Mouse (Mus musculus): Measurements from ENCODE around the gene Lyrm7. TPM values are rescaled to one million over a fixed set of nuclear protein-coding genes. Genes with fewer than 3 reads are reported as not detected.

Gene Lyrm7
- polyA plus RNA-seq, 1 experiment from 2014 or later, result 7.7 TPM

DNA sequence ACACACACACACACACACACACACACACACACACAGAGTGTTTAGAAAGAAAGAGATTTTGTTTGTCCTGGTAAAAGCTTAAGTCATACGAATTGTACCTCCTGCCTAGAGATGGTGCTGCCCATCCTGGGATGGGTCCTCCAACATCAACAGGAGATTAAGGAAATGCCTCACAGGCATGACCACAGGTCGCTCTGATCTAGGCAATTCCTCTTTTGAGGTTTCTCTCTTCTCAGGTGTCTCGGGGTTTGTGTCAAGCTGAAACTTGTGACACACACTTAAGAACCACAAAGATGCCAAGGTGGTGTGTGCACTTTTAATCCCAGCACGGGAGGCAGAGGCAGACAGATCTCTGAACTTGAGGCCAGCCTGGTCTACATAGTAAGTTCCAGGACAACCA is 52.5 kb downstream of the Lyrm7 start:
- H3K4me1 ChIP-seq (replicated peaks; ENCODE audit: insufficient read depth, low read length), result no peaks in the 10 kb centered on the region
- DNase-seq (ENCODE audit: low spot score) (no peak), ATAC-seq (replicated peaks; ENCODE audit: low FRiP score, low read depth) (no peak)
- H3K27me3 ChIP-seq (ENCODE audit: insufficient read depth, low read length), result no peaks in the 10 kb centered on the region
- no peak overlapping the region for H3K27ac ChIP-seq
- WGBS, result 82% methylated on average over 4 of the region's 4 CpGs
- H3K4me3 ChIP-seq (replicated peaks; ENCODE audit: low read depth, low read length), result no peak overlapping the region
- no peak for TF ChIP-seq CTCF (IDR thresholded peaks at IDR 0.05; ENCODE audit: low read depth)
- H3K36me3 ChIP-seq (ENCODE audit: insufficient read depth, low read length), result no peaks in the 10 kb centered on the region
- H3K4me2 ChIP-seq (ENCODE audit: low read length), result no peak overlapping the region
- H3K9me3 ChIP-seq (replicated peaks; ENCODE audit: low read length), result no peaks in the 10 kb centered on the region
- no peak overlapping the region for H3K9ac ChIP-seq (ENCODE audit: low read depth, low read length)

GRCm38 (mm10) chr11:54807669-54808068 is 53.0 kb downstream of the Lyrm7 start:
- no peak overlapping the region for H3K27ac ChIP-seq
- H3K9ac ChIP-seq (ENCODE audit: low read depth, low read length), result no peak overlapping the region
- H3K9me3 ChIP-seq (replicated peaks; ENCODE audit: low read length), result no peaks in the 10 kb centered on the region
- TF ChIP-seq CTCF (IDR thresholded peaks at IDR 0.05; ENCODE audit: low read depth), result no peak
- ATAC-seq (replicated peaks; ENCODE audit: low FRiP score, low read depth) (no peak), DNase-seq (ENCODE audit: low spot score) (peak; percentile 43)
- H3K4me1 ChIP-seq (replicated peaks; ENCODE audit: insufficient read depth, low read length), result no peaks in the 10 kb centered on the region
- no peaks in the 10 kb centered on the region for H3K27me3 ChIP-seq (ENCODE audit: insufficient read depth, low read length)
- H3K36me3 ChIP-seq (ENCODE audit: insufficient read depth, low read length), result no peaks in the 10 kb centered on the region
- H3K4me2 ChIP-seq (ENCODE audit: low read length), result no peak overlapping the region
- H3K4me3 ChIP-seq (replicated peaks; ENCODE audit: low read depth, low read length), result no peak overlapping the region
- WGBS, result 50% methylated on average over 9 of the region's 9 CpGs

- DNase-seq (ENCODE audit: low spot score) (no peak), ATAC-seq (replicated peaks; ENCODE audit: low FRiP score, low read depth) (no peak)
- Histone ChIP-seq H3K4me2 (ENCODE audit: low read length) (no peak overlapping the region), H3K9me3 (replicated peaks; ENCODE audit: low read length) (no peaks in the 10 kb centered on the region), H3K36me3 (ENCODE audit: insufficient read depth, low read length) (no peaks in the 10 kb centered on the region), H3K4me3 (replicated peaks; ENCODE audit: low read depth, low read length) (no peak overlapping the region), H3K9ac (ENCODE audit: low read depth, low read length) (no peak overlapping the region), H3K27ac (no peak overlapping the region), H3K27me3 (ENCODE audit: insufficient read depth, low read length) (no peaks in the 10 kb centered on the region), H3K4me1 (replicated peaks; ENCODE audit: insufficient read depth, low read length) (no peaks in the 10 kb centered on the region)
- TF ChIP-seq CTCF (IDR thresholded peaks at IDR 0.05; ENCODE audit: low read depth), result no peak
- 98% methylated on average over 28 of the region's 28 CpGs for WGBS
Measured at GRCm38 (mm10) chr11:54806891-54807290, 53.8 kb downstream of the Lyrm7 start.

GRCm38 (mm10) chr11:54805196-54805595 is 55.5 kb downstream of the Lyrm7 start:
- Histone ChIP-seq H3K27ac (no peak overlapping the region), H3K4me1 (replicated peaks; ENCODE audit: insufficient read depth, low read length) (no peaks in the 10 kb centered on the region), H3K9me3 (replicated peaks; ENCODE audit: low read length) (no peaks in the 10 kb centered on the region), H3K9ac (ENCODE audit: low read depth, low read length) (no peak overlapping the region), H3K4me2 (ENCODE audit: low read length) (no peak overlapping the region), H3K4me3 (replicated peaks; ENCODE audit: low read depth, low read length) (no peak overlapping the region), H3K27me3 (ENCODE audit: insufficient read depth, low read length) (no peaks in the 10 kb centered on the region), H3K36me3 (ENCODE audit: insufficient read depth, low read length) (no peaks in the 10 kb centered on the region)
- 74% methylated on average over 4 of the region's 4 CpGs for WGBS
- ATAC-seq (replicated peaks; ENCODE audit: low FRiP score, low read depth), result no peak
- no peak for TF ChIP-seq CTCF (IDR thresholded peaks at IDR 0.05; ENCODE audit: low read depth)
- peak; percentile 65 for DNase-seq (ENCODE audit: low spot score)

DNA sequence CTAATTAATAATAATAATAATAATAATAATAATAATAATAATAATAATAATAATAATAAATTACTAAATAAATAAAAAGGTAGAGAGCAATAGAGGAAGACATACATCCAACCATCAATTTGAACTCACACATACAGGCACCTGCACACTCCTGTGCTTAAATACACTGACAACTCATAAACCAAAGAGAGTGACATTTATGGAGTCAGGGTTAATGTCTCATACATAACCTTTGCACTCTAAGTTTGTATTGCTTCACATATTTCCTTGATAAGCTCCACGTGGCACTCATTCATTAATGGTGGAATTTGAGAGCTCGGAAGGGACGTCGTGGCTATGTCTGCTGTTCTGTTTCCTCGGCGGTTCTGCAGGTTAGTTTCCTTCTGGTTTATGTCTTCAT is 58.1 kb downstream of the Lyrm7 start:
- Histone ChIP-seq H3K27ac (no peak overlapping the region), H3K27me3 (ENCODE audit: insufficient read depth, low read length) (no peaks in the 10 kb centered on the region), H3K4me1 (replicated peaks; ENCODE audit: insufficient read depth, low read length) (no peaks in the 10 kb centered on the region), H3K36me3 (ENCODE audit: insufficient read depth, low read length) (no peaks in the 10 kb centered on the region), H3K9ac (ENCODE audit: low read depth, low read length) (no peak overlapping the region), H3K4me3 (replicated peaks; ENCODE audit: low read depth, low read length) (no peak overlapping the region), H3K4me2 (ENCODE audit: low read length) (no peak overlapping the region), H3K9me3 (replicated peaks; ENCODE audit: low read length) (no peaks in the 10 kb centered on the region)
- 20% methylated on average over 6 of the region's 6 CpGs for WGBS
- no peak for TF ChIP-seq CTCF (IDR thresholded peaks at IDR 0.05; ENCODE audit: low read depth)
- DNase-seq (ENCODE audit: low spot score) (no peak), ATAC-seq (replicated peaks; ENCODE audit: low FRiP score, low read depth) (no peak)

DNA sequence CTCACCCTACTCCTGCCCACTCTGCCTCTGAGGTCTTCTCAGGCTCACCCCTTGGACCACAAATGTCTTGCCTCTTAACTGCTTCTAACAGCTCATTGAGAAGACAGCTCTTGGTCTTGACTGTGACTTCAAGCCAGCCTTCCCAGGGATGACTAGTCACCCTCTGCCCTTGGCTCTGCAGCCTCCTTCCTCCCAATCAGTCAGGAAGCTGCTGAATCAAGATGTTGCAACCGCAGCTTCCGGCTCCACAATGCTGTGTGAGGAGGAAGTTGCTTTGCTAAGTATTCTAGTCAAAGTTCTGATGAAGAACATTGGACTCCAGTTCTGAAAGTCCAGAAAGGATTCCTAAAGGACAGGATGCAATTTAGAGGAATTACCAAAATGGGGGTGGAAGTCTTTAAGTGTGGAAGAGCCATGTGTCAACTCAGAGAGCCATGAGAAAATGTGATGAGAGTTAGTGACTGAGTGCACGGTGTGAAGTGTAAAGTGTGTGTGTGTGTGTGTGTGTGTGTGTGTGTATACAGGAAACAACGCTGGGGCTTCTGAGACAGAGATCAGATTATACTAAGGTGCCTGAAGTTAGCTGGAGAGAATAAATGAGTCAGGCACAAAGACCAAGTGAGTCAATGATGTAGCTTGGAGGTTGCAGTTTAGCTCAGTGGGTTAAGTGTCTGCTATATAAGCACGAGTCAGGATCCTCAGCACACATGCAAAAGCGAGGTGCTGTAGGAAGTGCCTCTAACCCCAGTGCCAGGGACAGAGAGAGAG is 58.7 kb downstream of the Lyrm7 start:
- Histone ChIP-seq H3K4me2 (ENCODE audit: low read length) (no peak overlapping the region), H3K4me1 (replicated peaks; ENCODE audit: insufficient read depth, low read length) (no peaks in the 10 kb centered on the region), H3K4me3 (replicated peaks; ENCODE audit: low read depth, low read length) (no peak overlapping the region), H3K36me3 (ENCODE audit: insufficient read depth, low read length) (no peaks in the 10 kb centered on the region), H3K9me3 (replicated peaks; ENCODE audit: low read length) (no peaks in the 10 kb centered on the region), H3K27me3 (ENCODE audit: insufficient read depth, low read length) (no peaks in the 10 kb centered on the region), H3K9ac (ENCODE audit: low read depth, low read length) (no peak overlapping the region), H3K27ac (no peak overlapping the region)
- TF ChIP-seq CTCF (IDR thresholded peaks at IDR 0.05; ENCODE audit: low read depth), result no peak
- no peak for ATAC-seq (replicated peaks; ENCODE audit: low FRiP score, low read depth)
- peak; percentile 33 for DNase-seq (ENCODE audit: low spot score)
- WGBS, result 61% methylated on average over 6 of the region's 6 CpGs

GRCm38 (mm10) chr11:54796551-54796950 is 64.2 kb downstream of the Lyrm7 start:
- H3K27ac ChIP-seq, result no peak overlapping the region
- H3K4me3 ChIP-seq (replicated peaks; ENCODE audit: low read depth, low read length), result no peak overlapping the region
- DNase-seq (ENCODE audit: low spot score), result no peak
- no peak for ATAC-seq (replicated peaks; ENCODE audit: low FRiP score, low read depth)
- H3K36me3 ChIP-seq (ENCODE audit: insufficient read depth, low read length), result no peaks in the 10 kb centered on the region
- H3K9me3 ChIP-seq (replicated peaks; ENCODE audit: low read length), result no peaks in the 10 kb centered on the region
- no peaks in the 10 kb centered on the region for H3K4me1 ChIP-seq (replicated peaks; ENCODE audit: insufficient read depth, low read length)
- WGBS, result 60% methylated on average over 11 of the region's 11 CpGs
- H3K4me2 ChIP-seq (ENCODE audit: low read length), result no peak overlapping the region
- H3K27me3 ChIP-seq (ENCODE audit: insufficient read depth, low read length), result no peaks in the 10 kb centered on the region
- no peak for TF ChIP-seq CTCF (IDR thresholded peaks at IDR 0.05; ENCODE audit: low read depth)
- no peak overlapping the region for H3K9ac ChIP-seq (ENCODE audit: low read depth, low read length)
